Mouse (Mus musculus) brain, embryonic 18.5 days (tissue): ENCODE data around the gene Cep152.

ENCODE experiments used
- DNase-seq: peaks from one replicate; pipeline ENCODE4 v3.0.0-alpha.2; 2012; ENCODE audit warnings: low read depth, low spot score

Cep152 gene

GRCm38 (mm10) chr2:125558634-125559589 is 66.0 kb downstream of the Cep152 start:
- no peak for DNase-seq

- DNase-seq: no peak
Observed at GRCm38 (mm10) chr2:125555830-125556229, 69.1 kb downstream of the Cep152 start.

- no peak for DNase-seq
Observed at GRCm38 (mm10) chr2:125548806-125549578, 75.9 kb downstream of the Cep152 start.

GRCm38 (mm10) chr2:125544986-125545385 is 79.9 kb downstream of the Cep152 start:
- DNase-seq: no peak

GRCm38 (mm10) chr2:125543646-125544045 is 81.3 kb downstream of the Cep152 start:
- DNase-seq: no peak

- DNase-seq: no peak
Observed at GRCm38 (mm10) chr2:125541451-125541850, 83.5 kb downstream of the Cep152 start.

GRCm38 (mm10) chr2:125540579-125540978 is 84.3 kb downstream of the Cep152 start:
- no peak for DNase-seq

GRCm38 (mm10) chr2:125539640-125540039 is 85.3 kb downstream of the Cep152 start:
- DNase-seq: no peak

GRCm38 (mm10) chr2:125530665-125531064 is 94.2 kb downstream of the Cep152 start:
- DNase-seq: no peak

- DNase-seq: no peak
Observed at GRCm38 (mm10) chr2:125526566-125526965, 98.3 kb downstream of the Cep152 start.

- no peak for DNase-seq
Observed at GRCm38 (mm10) chr2:125525484-125525883, 99.4 kb downstream of the Cep152 start.

- DNase-seq: no peak
Observed at GRCm38 (mm10) chr2:125516594-125516993, 108.3 kb downstream of the Cep152 start.

- peak; percentile 18 for DNase-seq
Observed at GRCm38 (mm10) chr2:125515291-125516057, 109.4 kb downstream of the Cep152 start.

- no peak for DNase-seq
Observed at GRCm38 (mm10) chr2:125514391-125514790, 110.5 kb downstream of the Cep152 start.
